Mouse (Mus musculus) testis, adult 2 months (tissue): ENCODE results near the gene Pde2a. TPM values are rescaled to one million over a fixed set of nuclear protein-coding genes. Genes with fewer than 3 reads are reported as not detected.

Experiments used
- H3K27ac ChIP-seq: fragments of 200-500 bp; 2 replicates; pipeline ENCODE4 v1.5.1; 2012; ENCODE audit warnings: low read depth, low read length; ENCODE audit not compliant: control insufficient read depth, insufficient read depth
- H3K27me3 ChIP-seq: fragments of 200-500 bp; 2 replicates; pipeline ENCODE4 v1.6.1; 2012; ENCODE audit warnings: mild to moderate bottlenecking, low read length, moderate library complexity; ENCODE audit not compliant: control insufficient read depth, insufficient read depth
- H3K36me3 ChIP-seq: fragments of 200-500 bp; 2 replicates; pipeline ENCODE4 v1.6.1; 2012; ENCODE audit warnings: mild to moderate bottlenecking, low read length; ENCODE audit not compliant: control insufficient read depth, insufficient read depth
- H3K4me1 ChIP-seq: fragments of 200-500 bp; 2 replicates; pipeline ENCODE4 v1.6.1; 2012; ENCODE audit warnings: low read length; ENCODE audit not compliant: control insufficient read depth, insufficient read depth
- H3K4me3 ChIP-seq: fragments of 200-500 bp; 2 replicates; pipeline ENCODE4 v1.5.1; 2012; ENCODE audit warnings: low read depth, mild to moderate bottlenecking, low read length, moderate library complexity, mixed read lengths; ENCODE audit not compliant: control insufficient read depth
- CTCF ChIP-seq: fragments of 200-500 bp; IDR thresholded peaks from 2 replicates; pipeline ENCODE4 v1.5.1; 2012; ENCODE audit warnings: low read depth, mild to moderate bottlenecking, inconsistent platforms, low read length, moderate library complexity; ENCODE audit not compliant: control insufficient read depth, insufficient read depth, insufficient replicate concordance
- POLR2A ChIP-seq: fragments of 200-500 bp; IDR thresholded peaks from 2 replicates; pipeline ENCODE4 v1.6.1; 2012; ENCODE audit warnings: low read depth, mild to moderate bottlenecking, inconsistent platforms, low read length, moderate library complexity; ENCODE audit not compliant: control insufficient read depth
- polyA plus RNA-seq: library from polyadenylated mRNA; depleted of rRNA; stranded (reverse); fragments of >200 nt; gene quantifications from 2 replicates; pipeline ENCODE4 v1.2.3, GENCODE M21; 2012

The Pde2a gene
- polyA plus RNA-seq, 1 experiment, result 7.4 TPM

- 0 out of 2 replicates have a peak, but pooled peaks cover 2% of the 10 kb centered on the region for H3K4me1 ChIP-seq
- H3K4me3 ChIP-seq, result no peak overlapping the region
- H3K36me3 ChIP-seq, result no peaks in the 10 kb centered on the region
- H3K27me3 ChIP-seq, result no peaks in the 10 kb centered on the region
- no peak overlapping the region for H3K27ac ChIP-seq
- TF ChIP-seq POLR2A, result no peak
- TF ChIP-seq CTCF, result no peak
Measured at GRCm38 (mm10) chr7:101539774-101540173, 118.3 kb downstream of the Pde2a start.

DNA sequence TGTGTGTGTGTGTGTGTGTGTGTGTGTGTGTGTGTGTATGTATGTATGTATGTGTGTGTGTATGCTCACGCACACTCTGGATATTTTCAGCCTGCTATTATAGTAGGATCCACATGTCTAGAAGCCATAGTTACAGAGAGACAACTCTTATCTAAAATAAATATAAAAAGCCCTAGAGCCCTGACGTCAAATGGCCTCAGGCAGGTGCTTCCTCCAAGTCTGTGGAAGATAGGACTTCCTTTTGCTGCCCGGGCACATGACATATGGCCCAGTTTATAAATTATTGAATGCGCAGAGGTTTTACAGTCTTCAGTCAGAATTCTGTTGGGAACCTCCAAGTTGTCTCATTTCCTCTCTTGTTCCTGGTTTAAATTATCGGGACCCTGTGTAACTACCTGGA is 119.2 kb downstream of the Pde2a start:
- TF ChIP-seq POLR2A (no peak), CTCF (no peak)
- no peaks in the 10 kb centered on the region for H3K27me3 ChIP-seq
- H3K36me3 ChIP-seq, result no peaks in the 10 kb centered on the region
- no peak overlapping the region for H3K4me3 ChIP-seq
- 0 out of 2 replicates have a peak, but pooled peaks cover 2% of the 10 kb centered on the region for H3K4me1 ChIP-seq
- no peak overlapping the region for H3K27ac ChIP-seq

GRCm38 (mm10) chr7:101541132-101541531 is 119.6 kb downstream of the Pde2a start:
- TF ChIP-seq POLR2A, result no peak
- TF ChIP-seq CTCF, result peak; percentile 41; the same call in 1 of the 2 replicates
- Histone ChIP-seq H3K36me3 (no peaks in the 10 kb centered on the region), H3K27me3 (no peaks in the 10 kb centered on the region), H3K4me1 (0 out of 2 replicates have a peak, but pooled peaks cover 2% of the 10 kb centered on the region), H3K27ac (no peak overlapping the region), H3K4me3 (no peak overlapping the region)

DNA sequence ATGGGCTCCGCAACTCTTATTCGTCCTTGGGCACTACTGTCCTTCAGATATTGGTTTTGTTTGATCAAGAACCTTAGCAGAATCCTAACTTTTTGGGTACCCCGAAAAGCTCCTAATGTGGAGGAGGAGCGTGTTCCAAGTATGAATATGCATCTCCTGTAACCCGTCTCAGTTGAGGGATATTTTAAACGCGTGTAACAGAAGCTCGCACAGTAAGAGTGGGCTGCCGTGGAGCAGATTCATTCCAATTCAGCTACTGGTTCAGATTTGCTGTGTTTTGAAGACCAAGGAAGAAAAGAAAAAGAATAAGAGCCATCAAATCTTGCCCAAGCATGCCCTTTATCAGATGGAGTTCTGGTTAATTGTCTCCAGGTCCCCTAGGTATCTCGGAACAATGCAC is 120.2 kb downstream of the Pde2a start:
- H3K4me1 ChIP-seq, result 0 out of 2 replicates have a peak, but pooled peaks cover 2% of the 10 kb centered on the region
- H3K27me3 ChIP-seq, result no peaks in the 10 kb centered on the region
- no peak overlapping the region for H3K4me3 ChIP-seq
- H3K36me3 ChIP-seq, result no peaks in the 10 kb centered on the region
- TF ChIP-seq CTCF, result no peak
- no peak for TF ChIP-seq POLR2A
- no peak overlapping the region for H3K27ac ChIP-seq

DNA sequence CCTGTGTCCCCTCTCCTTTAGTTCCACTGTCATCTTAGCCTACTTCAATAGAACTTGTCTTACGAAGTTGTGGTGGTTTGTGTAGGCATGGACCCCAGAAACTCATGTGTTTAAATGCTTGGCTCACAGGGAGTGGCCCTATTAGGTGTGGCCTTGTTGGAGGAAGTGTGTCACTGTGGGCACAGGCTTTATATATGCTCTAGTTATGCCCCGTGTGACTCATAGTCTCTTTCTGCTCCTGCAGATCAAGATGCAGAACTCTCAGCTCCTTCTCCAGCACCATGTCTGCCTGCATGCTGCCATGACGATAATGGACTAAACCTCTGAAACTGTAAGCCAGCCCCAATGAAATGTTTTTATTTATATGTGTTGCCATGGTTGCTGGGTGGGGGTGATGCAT is 126.2 kb downstream of the Pde2a start:
- no peak for TF ChIP-seq POLR2A
- no peak for TF ChIP-seq CTCF
- H3K36me3 ChIP-seq, result no peaks in the 10 kb centered on the region
- H3K4me3 ChIP-seq, result no peak overlapping the region
- H3K27ac ChIP-seq, result no peak overlapping the region
- no peaks in the 10 kb centered on the region for H3K27me3 ChIP-seq
- H3K4me1 ChIP-seq, result no peaks in the 10 kb centered on the region

- no peak overlapping the region for H3K27ac ChIP-seq
- H3K4me3 ChIP-seq, result no peak overlapping the region
- H3K36me3 ChIP-seq, result no peaks in the 10 kb centered on the region
- no peak for TF ChIP-seq CTCF
- TF ChIP-seq POLR2A, result no peak
- H3K4me1 ChIP-seq, result no peaks in the 10 kb centered on the region
- H3K27me3 ChIP-seq, result no peaks in the 10 kb centered on the region
Measured at GRCm38 (mm10) chr7:101549266-101549665, 127.8 kb downstream of the Pde2a start.

DNA sequence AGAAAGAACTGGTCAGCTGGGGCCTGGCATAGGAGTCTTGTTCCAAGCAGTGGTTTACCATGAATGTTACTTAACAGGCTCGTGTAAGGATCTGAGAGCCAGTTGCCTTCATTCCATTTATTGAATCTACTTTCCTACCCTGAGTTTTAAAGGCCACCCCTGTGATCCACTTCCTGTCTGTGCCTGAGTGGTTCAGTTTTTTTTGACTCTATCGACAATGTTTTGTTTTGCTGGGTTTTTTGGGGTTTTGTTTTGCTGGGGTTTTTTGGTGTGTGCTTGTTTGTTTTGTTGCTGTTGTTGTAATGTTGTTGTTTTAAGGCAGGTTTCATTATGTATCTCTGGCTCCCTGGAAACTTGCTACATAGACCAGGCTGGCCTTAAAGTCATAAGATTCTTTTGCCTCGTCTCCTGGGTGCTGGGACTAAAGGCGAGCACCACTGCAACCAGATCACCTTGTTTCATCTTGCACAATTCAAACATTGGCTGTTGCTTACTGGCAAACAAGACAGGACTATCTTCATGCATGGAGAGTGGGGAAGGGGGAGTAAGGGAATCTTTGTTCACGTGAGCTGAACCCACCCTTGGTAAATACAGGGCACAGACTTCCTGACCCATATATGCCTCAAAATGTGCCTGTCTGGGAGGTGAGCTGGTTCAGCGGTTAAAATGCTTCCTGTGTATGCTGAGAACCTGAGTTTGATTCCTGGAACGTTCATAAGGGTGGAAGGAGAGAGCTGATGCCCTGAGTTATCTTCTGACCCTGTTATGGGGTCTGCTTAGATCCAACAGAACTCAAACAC is 129.4 kb downstream of the Pde2a start:
- Histone ChIP-seq H3K27me3 (no peaks in the 10 kb centered on the region), H3K36me3 (no peaks in the 10 kb centered on the region), H3K4me3 (no peak overlapping the region), H3K27ac (no peak overlapping the region), H3K4me1 (no peaks in the 10 kb centered on the region)
- TF ChIP-seq POLR2A, result no peak
- TF ChIP-seq CTCF, result no peak
